Mouse (Mus musculus): Measurements from ENCODE around the gene Mcm5.

DNA sequence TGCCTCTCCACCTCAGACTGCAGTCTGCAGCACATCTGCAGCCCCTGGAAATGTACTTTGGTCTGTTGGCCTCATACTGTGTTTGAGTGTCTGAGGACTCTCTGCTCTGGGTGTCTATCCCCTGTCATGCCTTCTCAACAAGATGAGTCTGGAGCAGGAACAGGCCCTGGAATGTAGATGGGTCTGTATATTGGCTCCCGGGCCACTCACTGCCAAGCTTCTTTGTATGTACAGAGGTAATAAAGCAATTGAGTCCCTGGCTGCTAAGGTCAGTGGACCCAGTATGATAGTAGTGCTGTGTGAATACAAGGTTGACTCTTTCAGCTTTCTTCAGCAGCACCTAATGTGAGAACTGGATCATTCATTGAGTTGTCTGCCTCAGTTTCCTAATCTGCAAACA is 18.0 kb downstream of the Mcm5 start:
- TF ChIP-seq CTCF (IDR thresholded peaks at IDR 0.05; ENCODE audit: extremely low read depth, insufficient read length, insufficient replicate concordance, low read depth, low read length) = no peak
- TF ChIP-seq POLR2A (IDR thresholded peaks at IDR 0.05; ENCODE audit: low read depth, low read length) = no peak
